Mouse (Mus musculus): ENCODE data around the gene Mia2. TPM values are rescaled to one million over a fixed set of nuclear protein-coding genes. Genes with fewer than 3 reads are reported as not detected.

Gene Mia2
- polyA plus RNA-seq (2012), result 29.8 and 47.8 TPM in 2 replicates

DNA sequence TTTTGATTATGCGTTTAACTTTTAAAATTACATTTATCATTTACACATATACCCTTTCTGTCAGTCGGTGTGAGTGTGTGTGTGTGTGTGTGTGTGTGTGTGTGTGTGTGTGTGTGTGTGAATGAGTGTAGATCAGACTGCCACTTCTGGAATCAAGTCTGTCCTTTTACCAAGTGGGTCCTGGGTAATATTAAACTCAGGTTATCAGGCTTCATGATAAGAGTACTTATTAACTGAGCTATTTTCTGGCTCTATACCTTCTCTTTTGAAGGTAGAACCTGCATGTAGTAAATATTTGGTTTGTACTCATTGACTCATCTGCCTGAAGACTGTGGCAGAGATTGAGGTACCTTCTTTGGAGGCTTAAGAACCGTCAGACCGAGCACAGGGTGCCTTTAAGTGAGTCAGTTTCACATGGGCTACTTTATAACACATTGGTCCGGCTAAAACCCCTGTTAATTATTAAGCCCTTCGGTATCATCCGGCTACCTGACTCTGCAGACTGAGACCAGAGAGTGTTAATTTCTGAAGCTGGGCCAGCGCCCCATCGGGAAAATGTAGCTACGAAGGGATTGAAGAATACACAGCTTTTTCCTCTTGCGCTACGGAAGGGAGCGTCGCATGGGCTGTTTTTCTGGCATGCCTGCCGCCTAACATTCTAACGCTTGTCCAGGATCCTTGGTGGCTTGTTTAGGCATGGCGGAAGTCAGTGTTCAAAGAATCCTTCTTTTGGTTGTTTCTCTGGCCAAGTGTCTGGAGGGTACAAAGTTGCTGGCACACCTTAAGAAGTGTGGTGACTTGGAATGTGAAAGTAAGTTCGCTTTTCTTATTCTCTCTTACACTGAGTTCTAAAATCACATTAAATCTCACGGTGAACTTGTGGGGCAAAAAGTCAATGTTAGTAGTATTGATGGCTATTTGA, at the start of gene Mia2:
Gene Mia2, plus strand, starts transcription at position 696 of the 922 bp plus-strand sequence.
- no peak for TF ChIP-seq GATA1 (IDR thresholded peaks at IDR 0.05; ENCODE audit: low read length)

DNA sequence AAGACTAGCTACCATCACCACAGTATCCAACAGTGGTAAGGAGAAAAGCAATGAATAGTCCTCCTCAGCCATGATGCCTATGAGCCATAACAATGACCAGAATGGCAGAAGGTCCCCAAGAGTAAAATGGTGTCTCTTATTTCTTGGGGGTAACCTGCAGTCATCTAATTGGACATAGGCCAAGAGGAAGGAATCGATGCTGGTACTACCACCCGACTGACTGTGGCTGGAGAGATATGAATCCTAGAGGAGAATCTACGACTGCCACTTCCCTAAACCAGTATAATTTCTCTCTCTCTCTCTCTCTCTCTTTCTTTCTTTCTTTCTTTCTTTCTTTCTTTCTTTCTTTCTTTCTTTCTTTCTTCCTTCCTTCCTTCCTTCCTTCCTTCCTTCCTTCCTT, 43.1 kb upstream of the Mia2 start:
- TF ChIP-seq GATA1 (IDR thresholded peaks at IDR 0.05; ENCODE audit: low read length), result no peak

DNA sequence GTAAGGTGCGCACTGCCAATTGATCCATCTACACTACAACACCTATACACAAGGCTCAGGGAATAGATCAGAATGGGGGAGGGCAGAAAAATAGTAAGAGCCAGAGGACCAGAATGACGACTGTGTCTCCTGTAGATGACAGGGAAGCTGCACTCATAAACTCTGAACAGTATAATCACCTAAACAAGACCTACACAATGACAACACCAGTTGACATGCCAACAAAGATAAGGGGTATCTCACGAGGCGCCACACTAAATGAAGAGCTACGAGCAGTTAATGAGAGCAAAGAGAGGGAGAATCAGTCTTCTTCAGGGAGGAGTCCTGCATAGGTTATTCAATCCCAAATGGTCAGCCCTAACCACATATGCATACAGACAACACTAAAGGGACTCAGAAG, 42.4 kb upstream of the Mia2 start:
- no peak for TF ChIP-seq GATA1 (IDR thresholded peaks at IDR 0.05; ENCODE audit: low read length)

DNA sequence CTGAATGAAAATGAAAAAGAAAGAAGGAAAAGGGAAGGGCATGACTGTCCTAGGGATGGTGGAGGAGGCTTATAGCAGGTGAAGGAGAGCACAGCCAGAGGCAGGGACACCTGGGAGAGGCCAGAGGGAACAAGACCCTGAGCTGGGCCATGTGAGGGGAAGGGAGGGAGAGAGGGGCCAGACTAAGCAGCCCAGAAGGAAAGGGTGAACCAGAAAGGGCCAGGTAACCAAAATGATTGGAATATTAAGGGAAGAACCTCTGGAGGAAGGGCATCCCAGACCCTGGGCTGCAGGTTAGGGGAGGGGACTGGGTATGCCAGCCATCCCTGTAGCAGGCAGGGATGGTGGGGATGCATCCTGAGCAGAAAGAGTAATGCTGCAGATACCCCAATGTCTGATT, 41.6 kb upstream of the Mia2 start:
- no peak for TF ChIP-seq GATA1 (IDR thresholded peaks at IDR 0.05; ENCODE audit: low read length)

DNA sequence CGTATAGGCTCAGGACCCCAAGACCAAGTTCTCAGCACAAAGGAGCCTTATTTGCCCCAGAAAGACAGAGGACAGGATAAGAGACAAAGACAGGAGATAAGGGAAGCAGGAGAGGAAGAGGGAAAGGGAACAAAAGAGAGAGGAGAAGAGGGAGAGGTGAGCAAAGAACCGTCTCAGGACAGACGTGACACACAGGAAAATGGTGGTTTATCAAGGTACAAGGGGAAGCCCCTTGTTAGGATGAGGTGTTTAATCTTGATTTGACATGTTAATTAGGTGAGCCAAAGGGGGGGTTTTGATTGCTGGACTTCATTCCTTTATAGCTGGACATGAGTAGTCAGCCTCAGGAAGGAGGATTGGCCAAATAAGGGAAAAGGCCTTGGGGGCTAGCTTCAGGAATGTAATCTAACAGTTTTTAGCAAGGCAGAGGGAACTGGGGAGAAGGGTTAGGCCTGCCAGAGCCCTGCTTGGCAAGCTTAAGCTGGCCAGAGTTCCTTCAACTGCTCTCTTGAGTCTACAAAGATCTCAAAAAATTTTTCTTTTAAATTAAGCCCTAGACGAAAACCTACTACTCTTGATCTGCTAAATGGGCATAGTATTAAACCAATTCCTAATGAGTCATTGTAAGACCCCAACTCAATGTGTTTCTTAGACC, 40.3 kb upstream of the Mia2 start:
- TF ChIP-seq GATA1 (IDR thresholded peaks at IDR 0.05; ENCODE audit: low read length), result no peak

DNA sequence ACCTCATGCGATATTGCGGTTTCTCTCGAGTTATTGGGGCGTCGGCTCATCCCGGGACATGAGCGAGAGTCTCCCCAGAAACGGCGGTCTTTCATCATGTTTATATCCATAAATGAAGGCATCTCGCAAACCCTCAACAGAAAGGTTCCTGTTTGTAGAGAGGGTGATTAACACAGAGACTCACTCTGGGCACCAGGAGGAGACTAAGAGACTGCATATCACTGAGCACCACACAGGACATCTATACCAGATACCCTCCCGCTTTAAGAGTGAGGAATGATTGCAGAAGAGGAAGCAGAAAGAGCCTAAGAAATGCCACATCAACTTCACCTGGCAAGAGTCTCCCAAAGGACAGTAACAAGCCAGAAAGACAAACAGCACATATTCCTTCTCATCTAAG, 39.4 kb upstream of the Mia2 start:
- no peak for TF ChIP-seq GATA1 (IDR thresholded peaks at IDR 0.05; ENCODE audit: low read length)

DNA sequence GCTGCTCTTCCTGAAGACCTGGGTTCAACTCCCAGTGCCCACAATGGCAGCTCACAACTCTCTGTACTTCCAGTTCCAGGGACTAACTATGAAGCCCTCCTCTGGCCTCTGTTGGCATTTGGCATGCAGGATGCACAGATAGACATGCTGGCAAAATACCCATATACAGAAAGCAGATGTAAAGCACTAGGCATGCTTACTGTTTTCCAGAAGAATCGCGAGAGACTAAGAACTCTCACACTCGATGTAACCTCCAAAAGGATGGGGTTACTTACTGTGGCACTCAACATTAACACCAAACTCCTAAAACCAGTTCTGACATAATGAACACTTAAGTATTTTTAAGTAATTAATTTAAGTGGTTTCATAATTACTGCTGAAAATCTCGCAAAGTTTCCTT, 35.3 kb upstream of the Mia2 start:
- TF ChIP-seq GATA1 (IDR thresholded peaks at IDR 0.05; ENCODE audit: low read length), result no peak

DNA sequence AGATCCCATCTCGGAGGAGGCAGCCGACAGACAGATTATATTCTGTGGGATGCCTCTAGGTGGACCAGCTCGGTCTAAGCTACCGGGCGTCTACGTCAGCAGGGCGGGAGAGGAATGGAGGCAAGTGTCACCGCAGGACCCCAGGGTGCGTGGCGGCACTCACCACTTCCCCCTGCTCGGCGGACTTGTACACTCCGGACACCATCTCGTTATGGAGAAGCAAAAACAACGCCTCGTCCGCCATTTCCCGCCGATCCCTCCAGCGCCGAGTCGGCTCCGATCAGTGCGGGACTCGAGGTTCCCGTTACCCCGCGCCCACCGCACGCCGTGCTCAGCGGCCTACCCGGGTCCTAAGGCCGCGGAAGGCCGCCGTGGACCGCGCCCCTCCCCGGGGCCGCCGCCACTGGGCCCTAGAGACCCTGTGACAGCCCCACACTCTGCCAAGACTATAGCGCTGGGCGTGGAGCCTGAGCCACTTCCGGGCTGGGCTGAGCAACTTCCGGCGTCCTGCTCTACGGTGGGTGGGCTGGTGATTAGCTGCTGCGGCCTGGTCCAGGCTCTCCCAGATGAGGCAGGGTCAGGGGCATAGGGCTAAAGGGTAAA, 34.5 kb upstream of the Mia2 start, which contains the start of gene Trappc6b:
Gene Trappc6b, minus strand, starts transcription at position 480 of the 603 bp plus-strand sequence.
- no peak for TF ChIP-seq GATA1 (IDR thresholded peaks at IDR 0.05; ENCODE audit: low read length)

DNA sequence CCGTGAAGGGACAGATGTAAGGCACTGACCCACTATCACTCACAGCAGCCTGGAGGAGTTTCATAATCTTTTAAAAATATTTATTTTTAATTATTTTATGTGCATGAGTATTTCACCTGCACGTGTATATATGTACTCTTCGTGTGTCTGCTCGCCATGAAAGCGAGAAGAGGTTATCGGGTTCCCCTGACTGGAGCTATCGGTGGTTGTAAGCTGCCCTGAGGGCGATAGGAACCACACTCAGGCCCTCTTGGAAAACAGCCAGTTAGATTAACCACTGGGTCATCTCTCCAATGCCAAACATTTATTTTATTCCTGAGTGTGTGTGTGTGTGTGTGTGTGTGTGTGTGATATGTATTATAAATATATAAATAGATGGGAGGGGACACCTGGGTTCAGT, 30.8 kb upstream of the Mia2 start:
- no peak for TF ChIP-seq GATA1 (IDR thresholded peaks at IDR 0.05; ENCODE audit: low read length)

DNA sequence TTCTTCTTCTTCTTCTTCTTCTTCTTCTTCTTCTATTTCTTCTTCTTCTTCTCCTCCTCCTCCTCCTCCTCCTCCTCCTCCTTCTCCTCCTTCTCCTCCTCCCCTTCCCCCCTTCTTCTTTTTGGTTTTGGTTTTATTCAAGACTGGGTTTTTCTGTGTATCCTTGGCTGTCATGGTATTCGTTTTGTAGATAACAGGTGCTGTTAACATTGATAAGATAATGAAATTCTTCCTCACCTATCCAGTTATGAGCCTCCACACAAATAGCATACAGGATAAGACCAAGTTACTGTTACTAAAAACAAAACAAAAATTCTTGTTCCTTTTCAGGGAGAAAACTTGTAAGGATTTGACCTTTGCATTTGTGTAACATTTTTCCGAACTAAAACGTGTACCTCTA, 29.8 kb upstream of the Mia2 start:
- no peak for TF ChIP-seq GATA1 (IDR thresholded peaks at IDR 0.05; ENCODE audit: low read length)

DNA sequence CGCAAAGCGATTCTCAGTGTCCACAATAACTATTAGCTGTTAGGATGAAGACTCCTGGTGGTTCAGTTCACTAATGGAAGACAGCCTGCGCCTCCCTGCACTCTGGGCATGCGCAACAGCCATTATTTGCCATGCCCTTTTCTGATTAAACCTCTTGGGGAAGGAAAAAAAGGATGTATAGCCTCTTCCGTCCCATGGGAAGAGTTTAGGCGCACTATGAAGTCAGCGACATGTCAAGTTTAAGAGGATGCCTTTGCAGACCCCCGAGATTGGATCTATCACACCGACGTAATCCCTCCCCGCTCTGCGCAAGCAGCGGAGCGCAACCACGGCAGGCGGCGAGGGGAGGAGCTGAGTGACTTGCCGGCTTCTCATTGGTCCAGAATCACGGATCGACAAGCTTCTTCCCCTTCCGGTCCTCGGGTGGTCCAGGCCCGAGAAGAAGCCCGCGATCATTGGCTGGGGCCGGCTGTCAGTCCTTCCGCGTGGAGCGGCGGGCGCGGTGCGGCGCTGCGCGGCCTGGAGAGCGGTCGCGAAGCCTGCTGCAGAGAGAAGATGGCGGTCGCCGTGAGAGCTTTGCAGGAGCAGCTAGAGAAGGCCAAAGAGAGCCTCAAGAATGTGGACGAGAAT, 29.0 kb upstream of the Mia2 start, which contains the start of gene Pnn:
Gene Pnn, plus strand, starts transcription at position 437 of the 630 bp plus-strand sequence.
- no peak for TF ChIP-seq GATA1 (IDR thresholded peaks at IDR 0.05; ENCODE audit: low read length)

DNA sequence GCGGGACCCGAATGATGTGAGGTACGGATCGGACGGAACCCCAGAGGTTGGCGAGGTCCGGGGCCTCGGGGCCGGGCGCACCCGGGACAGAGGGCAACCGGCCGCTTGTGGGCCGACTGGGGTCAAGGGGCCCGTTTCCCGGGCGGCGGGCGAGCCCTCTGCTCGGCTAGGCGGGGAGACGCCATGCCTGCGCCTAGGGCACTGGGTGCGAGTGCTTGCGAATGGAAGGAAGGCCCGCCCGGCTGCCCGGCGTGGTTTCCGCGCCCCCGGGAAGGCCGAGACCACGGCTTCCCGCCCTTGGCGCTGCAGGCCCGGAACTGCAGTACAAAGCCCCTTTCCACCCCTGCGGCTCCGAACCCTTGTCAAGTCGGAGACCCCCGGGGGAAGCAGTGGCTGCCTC, 28.5 kb upstream of the Mia2 start:
- TF ChIP-seq GATA1 (IDR thresholded peaks at IDR 0.05; ENCODE audit: low read length), result no peak

DNA sequence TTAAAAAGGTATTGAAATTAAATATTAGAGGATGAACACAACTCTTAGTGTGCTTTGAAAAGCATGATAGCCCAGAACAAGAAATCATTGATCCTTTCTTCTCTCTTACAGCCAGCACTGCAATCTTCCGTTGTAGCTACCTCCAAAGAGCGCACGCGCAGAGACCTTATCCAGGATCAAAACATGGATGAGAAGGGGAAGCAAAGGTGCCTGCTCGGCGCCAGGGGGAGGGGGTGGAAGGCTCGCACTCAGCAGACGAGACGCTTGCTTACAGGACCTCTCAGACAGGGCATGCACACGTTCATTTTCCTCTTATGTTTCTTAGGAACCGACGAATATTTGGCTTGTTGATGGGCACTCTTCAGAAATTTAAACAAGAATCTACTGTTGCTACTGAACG, 26.8 kb upstream of the Mia2 start:
- TF ChIP-seq GATA1 (IDR thresholded peaks at IDR 0.05; ENCODE audit: low read length), result no peak

DNA sequence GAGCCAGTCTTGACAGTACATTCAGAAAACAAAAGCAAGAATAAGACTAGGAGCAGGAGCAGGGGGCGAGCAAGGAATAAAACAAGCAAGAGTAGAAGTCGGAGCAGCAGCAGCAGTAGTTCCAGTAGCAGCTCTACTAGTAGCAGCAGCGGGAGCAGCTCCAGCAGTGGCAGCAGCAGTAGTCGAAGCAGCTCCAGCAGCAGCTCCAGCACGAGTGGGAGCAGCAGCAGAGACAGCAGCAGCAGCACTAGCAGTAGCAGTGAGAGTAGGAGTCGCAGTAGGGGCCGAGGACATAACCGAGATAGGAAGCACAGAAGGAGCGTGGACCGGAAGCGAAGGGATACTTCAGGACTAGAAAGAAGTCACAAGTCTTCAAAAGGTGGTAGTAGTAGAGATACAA, 23.3 kb upstream of the Mia2 start:
- TF ChIP-seq GATA1 (IDR thresholded peaks at IDR 0.05; ENCODE audit: low read length), result no peak

DNA sequence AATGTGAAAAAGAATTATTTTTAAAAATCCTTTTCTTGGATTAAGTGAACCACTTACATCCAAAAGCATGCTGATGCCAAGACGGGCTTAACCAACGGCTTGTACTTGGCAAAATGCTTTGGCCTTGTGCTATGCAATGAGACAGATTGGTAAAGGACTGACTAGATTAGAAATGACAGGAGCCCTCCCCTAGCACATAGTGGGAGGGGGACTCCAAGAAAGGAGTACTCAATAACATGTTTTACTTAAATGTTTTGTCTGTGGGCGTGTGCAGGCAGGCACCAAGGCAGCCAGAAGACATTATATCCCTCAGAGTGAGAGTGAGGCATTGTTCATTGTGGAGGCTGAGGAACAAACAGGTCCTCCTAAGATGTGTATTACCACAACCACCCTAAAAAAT, 21.5 kb upstream of the Mia2 start:
- TF ChIP-seq GATA1 (IDR thresholded peaks at IDR 0.05; ENCODE audit: low read length), result no peak

DNA sequence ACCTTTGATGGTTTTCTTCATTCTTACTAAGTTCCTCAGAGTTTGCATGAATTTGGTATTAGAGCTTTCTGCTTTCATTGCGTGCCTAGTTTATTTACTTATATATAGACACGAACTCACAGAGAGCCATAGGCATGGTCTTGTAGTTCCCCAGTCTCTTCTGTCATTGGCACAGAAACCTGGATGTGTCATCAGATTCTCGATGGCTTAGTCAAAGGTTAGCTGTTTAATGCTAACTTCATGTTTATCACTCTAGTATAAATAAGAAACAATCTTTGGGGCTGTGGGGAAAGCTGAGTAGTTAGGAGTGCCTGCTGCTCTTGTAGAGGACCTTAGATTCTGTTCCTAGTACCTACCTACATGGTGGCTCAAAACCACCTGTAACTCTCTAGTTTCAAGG, 18.6 kb upstream of the Mia2 start:
- TF ChIP-seq GATA1 (IDR thresholded peaks at IDR 0.05; ENCODE audit: low read length), result no peak

All from G1E-ER4 (cell line).